Mouse (Mus musculus) ES-Bruce4 (cell line): ENCODE data around the gene Krt27.

Experiments
- CTCF ChIP-seq: IDR thresholded peaks from one replicate; pipeline ENCODE4 v1.8.1; 2011; ENCODE audit warnings: low read depth, low read length
- EP300 ChIP-seq: IDR thresholded peaks from 2 replicates; pipeline ENCODE4 v1.6.1; 2011; ENCODE audit warnings: low read depth, low read length; ENCODE audit not compliant: insufficient read depth
- POLR2A ChIP-seq: IDR thresholded peaks from one replicate; pipeline ENCODE4 v1.8.1; 2011; ENCODE audit warnings: low read length; ENCODE audit not compliant: insufficient read depth

- TF ChIP-seq POLR2A = no peak
- peak; percentile 81 for TF ChIP-seq CTCF
- TF ChIP-seq EP300 = no peak
Observed at GRCm38 (mm10) chr11:99379568-99379967, 28.7 kb upstream of the Krt27 start.
